Mouse (Mus musculus): ENCODE measurements around the gene Arfgef2. TPM values are rescaled to one million over a fixed set of nuclear protein-coding genes. Genes with fewer than 3 reads are reported as not detected.
A peak's percentile ranks its signal among the peaks of the same experiment; 100 is the strongest.

The Arfgef2 gene
- total and polyA plus RNA-seq, 2 experiments from 2014 or later: 4.6 to 26.3 TPM

- Histone ChIP-seq H3K27ac (no peak overlapping the region), H3K36me3 (ENCODE audit: insufficient read depth, low read length) (peaks cover 48% of the 10 kb centered on the region), H3K4me3 (ENCODE audit: low read length) (no peak overlapping the region), H3K4me2 (ENCODE audit: low read depth, low read length) (no peak overlapping the region), H3K27me3 (ENCODE audit: insufficient read depth, low read length) (no peaks in the 10 kb centered on the region), H3K9ac (replicated peaks; ENCODE audit: low read length) (no peak overlapping the region), H3K4me1 (ENCODE audit: insufficient read depth, low read length) (no peaks in the 10 kb centered on the region), H3K9me3 (ENCODE audit: low read length) (no peaks in the 10 kb centered on the region)
- DNase-seq (ENCODE audit: low spot score): no peak
- 85% methylated on average over 10 of the region's 10 CpGs for WGBS
- no peak for ATAC-seq
- TF ChIP-seq CTCF (IDR thresholded peaks at IDR 0.05; ENCODE audit: low read depth): no peak
These were observed 65.5 kb downstream of the Arfgef2 start for GRCm38 (mm10) chr2:166870899-166871298.

- Histone ChIP-seq H3K27ac (no peak overlapping the region), H3K9me3 (ENCODE audit: low read length) (no peaks in the 10 kb centered on the region), H3K27me3 (ENCODE audit: insufficient read depth, low read length) (no peaks in the 10 kb centered on the region), H3K9ac (replicated peaks; ENCODE audit: low read length) (no peak overlapping the region), H3K36me3 (ENCODE audit: insufficient read depth, low read length) (peaks cover 36% of the 10 kb centered on the region), H3K4me2 (ENCODE audit: low read depth, low read length) (no peak overlapping the region), H3K4me1 (ENCODE audit: insufficient read depth, low read length) (no peaks in the 10 kb centered on the region), H3K4me3 (ENCODE audit: low read length) (no peak overlapping the region)
- ATAC-seq (no peak), DNase-seq (ENCODE audit: low spot score) (peak; percentile 26)
- WGBS: 69% methylated on average over 10 of the region's 10 CpGs
- TF ChIP-seq CTCF (IDR thresholded peaks at IDR 0.05; ENCODE audit: low read depth): no peak
These were observed 69.4 kb downstream of the Arfgef2 start for GRCm38 (mm10) chr2:166874675-166875280.

- WGBS: 77% methylated on average over 6 of the region's 6 CpGs
- DNase-seq (ENCODE audit: low spot score): peak; percentile 39
- ATAC-seq: no peak
- Histone ChIP-seq H3K9ac (replicated peaks; ENCODE audit: low read length) (no peak overlapping the region), H3K36me3 (ENCODE audit: insufficient read depth, low read length) (peaks cover 31% of the 10 kb centered on the region; the same call in 1 of the 2 replicates), H3K4me1 (ENCODE audit: insufficient read depth, low read length) (no peaks in the 10 kb centered on the region), H3K9me3 (ENCODE audit: low read length) (no peaks in the 10 kb centered on the region), H3K4me3 (ENCODE audit: low read length) (no peak overlapping the region), H3K27ac (no peak overlapping the region), H3K27me3 (ENCODE audit: insufficient read depth, low read length) (no peaks in the 10 kb centered on the region), H3K4me2 (ENCODE audit: low read depth, low read length) (no peak overlapping the region)
- no peak for TF ChIP-seq CTCF (IDR thresholded peaks at IDR 0.05; ENCODE audit: low read depth)
These were observed 70.2 kb downstream of the Arfgef2 start for GRCm38 (mm10) chr2:166875561-166875960.

GRCm38 (mm10) chr2:166876331-166876730 lies 70.9 kb downstream of the Arfgef2 start:
- H3K27ac ChIP-seq: no peak overlapping the region
- no peaks in the 10 kb centered on the region for H3K27me3 ChIP-seq (ENCODE audit: insufficient read depth, low read length)
- H3K4me2 ChIP-seq (ENCODE audit: low read depth, low read length): no peak overlapping the region
- TF ChIP-seq CTCF (IDR thresholded peaks at IDR 0.05; ENCODE audit: low read depth): no peak
- 87% methylated on average over 10 of the region's 10 CpGs for WGBS
- H3K9ac ChIP-seq (replicated peaks; ENCODE audit: low read length): no peak overlapping the region
- H3K36me3 ChIP-seq (ENCODE audit: insufficient read depth, low read length): peaks cover 33% of the 10 kb centered on the region
- no peak overlapping the region for H3K4me3 ChIP-seq (ENCODE audit: low read length)
- no peaks in the 10 kb centered on the region for H3K9me3 ChIP-seq (ENCODE audit: low read length)
- no peaks in the 10 kb centered on the region for H3K4me1 ChIP-seq (ENCODE audit: insufficient read depth, low read length)
- no peak for ATAC-seq
- no peak for DNase-seq (ENCODE audit: low spot score)

- ATAC-seq (no peak), DNase-seq (ENCODE audit: low spot score) (peak; percentile 35)
- no peak for TF ChIP-seq CTCF (IDR thresholded peaks at IDR 0.05; ENCODE audit: low read depth)
These were observed 79.7 kb downstream of the Arfgef2 start for GRCm38 (mm10) chr2:166885066-166885465.

GRCm38 (mm10) chr2:166885619-166886018 lies 80.2 kb downstream of the Arfgef2 start:
- no peak for TF ChIP-seq CTCF (IDR thresholded peaks at IDR 0.05; ENCODE audit: low read depth)
- H3K27me3 ChIP-seq (ENCODE audit: insufficient read depth, low read length): no peaks in the 10 kb centered on the region
- DNase-seq (ENCODE audit: low spot score) (no peak), ATAC-seq (no peak)
- H3K9ac ChIP-seq (replicated peaks; ENCODE audit: low read length): no peak overlapping the region
- peaks cover 20% of the 10 kb centered on the region for H3K36me3 ChIP-seq (ENCODE audit: insufficient read depth, low read length)
- no peak overlapping the region for H3K27ac ChIP-seq
- H3K9me3 ChIP-seq (ENCODE audit: low read length): no peaks in the 10 kb centered on the region
- WGBS: 64% methylated on average over 10 of the region's 10 CpGs
- H3K4me3 ChIP-seq (ENCODE audit: low read length): no peak overlapping the region
- H3K4me1 ChIP-seq (ENCODE audit: insufficient read depth, low read length): no peaks in the 10 kb centered on the region
- no peak overlapping the region for H3K4me2 ChIP-seq (ENCODE audit: low read depth, low read length)

More at GRCm38 (mm10) chr2:166885066-166885465, 79.7 kb downstream of the Arfgef2 start:
- no peak overlapping the region for H3K4me3 ChIP-seq (ENCODE audit: low read length)
- no peak overlapping the region for H3K27ac ChIP-seq
- peaks cover 17% of the 10 kb centered on the region for H3K36me3 ChIP-seq (ENCODE audit: insufficient read depth, low read length)
- H3K27me3 ChIP-seq (ENCODE audit: insufficient read depth, low read length): no peaks in the 10 kb centered on the region
- WGBS: 56% methylated on average over 7 of the region's 7 CpGs
- no peak overlapping the region for H3K9ac ChIP-seq (replicated peaks; ENCODE audit: low read length)
- H3K9me3 ChIP-seq (ENCODE audit: low read length): no peaks in the 10 kb centered on the region
- no peak overlapping the region for H3K4me2 ChIP-seq (ENCODE audit: low read depth, low read length)
- H3K4me1 ChIP-seq (ENCODE audit: insufficient read depth, low read length): no peaks in the 10 kb centered on the region

- TF ChIP-seq CTCF (IDR thresholded peaks at IDR 0.05; ENCODE audit: low read depth): no peak
- no peaks in the 10 kb centered on the region for H3K27me3 ChIP-seq (ENCODE audit: insufficient read depth, low read length)
- H3K27ac ChIP-seq: no peak overlapping the region
- no peak overlapping the region for H3K9ac ChIP-seq (replicated peaks; ENCODE audit: low read length)
- ATAC-seq: no peak
- no peaks in the 10 kb centered on the region for H3K9me3 ChIP-seq (ENCODE audit: low read length)
- 86% methylated on average over 3 of the region's 3 CpGs for WGBS
- no peak for DNase-seq (ENCODE audit: low spot score)
- no peaks in the 10 kb centered on the region for H3K4me1 ChIP-seq (ENCODE audit: insufficient read depth, low read length)
- no peak overlapping the region for H3K4me3 ChIP-seq (ENCODE audit: low read length)
- no peak overlapping the region for H3K4me2 ChIP-seq (ENCODE audit: low read depth, low read length)
- peaks cover 22% of the 10 kb centered on the region for H3K36me3 ChIP-seq (ENCODE audit: insufficient read depth, low read length)
These were observed 80.8 kb downstream of the Arfgef2 start for GRCm38 (mm10) chr2:166886231-166886630.
